Mouse (Mus musculus) liver, embryonic 15.5 days (tissue): Measurements from ENCODE around the gene Lrrc46. TPM values are rescaled to one million over a fixed set of nuclear protein-coding genes. Genes with fewer than 3 reads are reported as not detected.

Experiments used
- microRNA-seq: library from miRNA; unstranded; fragments of <30 nt; microRNA quantifications from one replicate; pipeline ENCODE4, GENCODE M21; 2016
- polyA plus RNA-seq: library from polyadenylated mRNA; unstranded; fragments of >200 nt; fragmentation: Nextera tagmentation; extraction: Ambion mirVana; gene quantifications from 2 replicates; pipeline ENCODE4 v1.2.1, GENCODE M21; 2015

The Lrrc46 gene
- polyA plus RNA-seq, 1 experiment from 2014 or later, result 0.54 TPM

Small RNA genes within 50 kb of the gene (microRNA-seq; reads per million reads assigned to microRNA genes)
- gene Mir8103, result 2.5 reads per million, percentile 2 among the genes with 10 or more reads in this experiment

Other genes with a start within 250 kb of the Lrrc46 start
- 18.8 and 20.8 TPM in 2 replicates for gene Nfe2l1, start 211.4 kb downstream of the Lrrc46 start, polyA plus RNA-seq
- 21.1 and 21.4 TPM in 2 replicates for gene Copz2, start 191.5 kb downstream of the Lrrc46 start, polyA plus RNA-seq
- gene Cdk5rap3, start 124.9 kb downstream of the Lrrc46 start, polyA plus RNA-seq, result 33.7 and 40.6 TPM in 2 replicates
- 5.9 and 6.1 TPM in 2 replicates for gene Prr15l, start 113.3 kb downstream of the Lrrc46 start, polyA plus RNA-seq
- gene Pnpo, start 97.4 kb downstream of the Lrrc46 start, polyA plus RNA-seq, result 719 and 785 TPM in 2 replicates
- 17.6 and 18.0 TPM in 2 replicates for gene Sp2, start 58.4 kb downstream of the Lrrc46 start, polyA plus RNA-seq
- gene Sp6, start 28.0 kb downstream of the Lrrc46 start, polyA plus RNA-seq, result 0.03 and 0.05 TPM in 2 replicates
- gene Scrn2, start 11.5 kb downstream of the Lrrc46 start, polyA plus RNA-seq, result 11.8 and 13.2 TPM in 2 replicates
- gene Mrpl10, start 153 bp upstream of the Lrrc46 start, polyA plus RNA-seq, result 34.0 and 34.6 TPM in 2 replicates
- gene Osbpl7, start 9.2 kb upstream of the Lrrc46 start, polyA plus RNA-seq, result 2.3 and 2.9 TPM in 2 replicates
- gene Tbx21, start 73.9 kb upstream of the Lrrc46 start, polyA plus RNA-seq, result 0.08 and 0.15 TPM in 2 replicates
- gene Tbkbp1, start 110.1 kb upstream of the Lrrc46 start, polyA plus RNA-seq, result 1.9 and 2.1 TPM in 2 replicates
- 18.4 and 18.6 TPM in 2 replicates for gene Kpnb1, start 146.5 kb upstream of the Lrrc46 start, polyA plus RNA-seq
- 18.6 and 21.4 TPM in 2 replicates for gene Npepps, start 239.2 kb upstream of the Lrrc46 start, polyA plus RNA-seq